In genomic region chr5:9525507-9525906, GRCm38 (mm10) we compare ENCODE assay signal across 17 mouse cellular contexts.
"Had no signal": no experiment of that assay in that cellular context is flagged by ENCODE, and none has a peak within 500 bp of the region (broad histone marks: within the 10 kb centered on the region; RNA-seq: fewer than 3 reads in every experiment).

No protein-coding gene starts in this region.

- H3K4me3 ChIP-seq: midbrain, embryonic 10.5 days; midbrain, embryonic 12.5 days; myocyte; neural tube, embryonic 13.5 days; neural tube, embryonic 15.5 days had no signal

- DNase-seq: lung, adult 18-20 months; lung, embryonic 14.5 days; lung, postnatal 10 days; lung, postnatal 4 days; midbrain, embryonic 14.5 days; retina, postnatal 1 day; right cerebral cortex, postnatal 25 days; right cerebral cortex, postnatal 4 days; spleen, adult 18-20 months; thymus, adult 2 months; thymus, postnatal 25 days; thymus, postnatal 4 days had no signal

- H3K27ac ChIP-seq: midbrain, embryonic 10.5 days; midbrain, embryonic 12.5 days; neural tube, embryonic 13.5 days; neural tube, embryonic 15.5 days had no signal
